Mouse (Mus musculus) heart, postnatal 0 days (tissue): ENCODE data around the gene Elmsan1. TPM values are rescaled to one million over a fixed set of nuclear protein-coding genes. Genes with fewer than 3 reads are reported as not detected.

ENCODE experiments used
- ATAC-seq: fragments of 200-750 bp; cut with Nextera tagmentation; 2 replicates; pipeline ENCODE4 v1.8.0; 2017; ENCODE audit warnings: low read depth, moderate number of reproducible peaks, moderate library complexity; ENCODE audit not compliant: insufficient read depth
- DNase-seq: peaks from one replicate; pipeline ENCODE4 v3.0.0-alpha.2; 2016; ENCODE audit warnings: low spot score
- H3K27ac ChIP-seq: fragments of 300-500 bp; sonication (generic); 2 replicates; pipeline ENCODE4 v1.5.1; 2014; ENCODE audit warnings: low read depth, mild to moderate bottlenecking
- H3K27me3 ChIP-seq: fragments of 300-500 bp; sonication (generic); 2 replicates; pipeline ENCODE4 v1.6.1; 2014; ENCODE audit warnings: low read length, mixed read lengths; ENCODE audit not compliant: control insufficient read depth, insufficient read depth
- H3K36me3 ChIP-seq: fragments of 300-500 bp; sonication (generic); replicated peaks from 2 replicates; pipeline ENCODE4 v1.6.1; 2014; ENCODE audit warnings: low read length, mixed read lengths; ENCODE audit not compliant: control insufficient read depth, insufficient read depth
- H3K4me1 ChIP-seq: fragments of 300-500 bp; sonication (generic); 2 replicates; pipeline ENCODE4 v1.6.1; 2014; ENCODE audit warnings: antibody characterized with exemption; ENCODE audit not compliant: control insufficient read depth, insufficient read depth
- H3K4me2 ChIP-seq: fragments of 300-500 bp; sonication (generic); 2 replicates; pipeline ENCODE4 v1.6.1; 2014; ENCODE audit warnings: low read depth, mild to moderate bottlenecking, low read length, moderate library complexity
- H3K4me3 ChIP-seq: fragments of 300-500 bp; sonication (generic); 2 replicates; pipeline ENCODE4 v1.5.1; 2014; ENCODE audit warnings: low read depth, low read length
- H3K9ac ChIP-seq: fragments of 300-500 bp; sonication (generic); replicated peaks from 2 replicates; pipeline ENCODE4 v1.6.1; 2014; ENCODE audit warnings: low read depth, low read length, mixed read lengths
- H3K9me3 ChIP-seq: fragments of 300-500 bp; sonication (generic); replicated peaks from 2 replicates; pipeline ENCODE4 v1.6.1; 2016; ENCODE audit warnings: low read length; ENCODE audit not compliant: control insufficient read depth
- CTCF ChIP-seq: IDR thresholded peaks from 2 replicates; pipeline ENCODE4 v1.5.1; 2016; ENCODE audit warnings: antibody characterized with exemption, control low read depth, low read depth
- EP300 ChIP-seq: IDR thresholded peaks from 2 replicates; pipeline ENCODE4 v1.6.1; 2016; ENCODE audit warnings: antibody characterized with exemption, low read depth
- WGBS: fragments of 180-500 bp; shearing (Covaris S2); extraction: QIAGEN DNeasy Blood & Tissue Kit; methylation state at CpG from one replicate; pipeline ENCODE4 v1.1.7; 2014; 5-methylcytosine and 5-hydroxymethylcytosine counted together
- polyA plus RNA-seq: library from polyadenylated mRNA; unstranded; fragments of >200 nt; fragmentation: Nextera tagmentation; extraction: Ambion mirVana; gene quantifications from 2 replicates; pipeline ENCODE4 v1.2.1, GENCODE M21; 2015
- total RNA-seq: library from RNA; depleted of rRNA; stranded (reverse); fragments of >200 nt; gene quantifications from 2 replicates; pipeline ENCODE4 v1.2.3, GENCODE M21; 2014; ENCODE audit warnings: low replicate concordance; rRNA removed

The Elmsan1 gene
- total and polyA plus RNA-seq, 2 experiments from 2014 or later = 3.6 to 13.5 TPM

DNA sequence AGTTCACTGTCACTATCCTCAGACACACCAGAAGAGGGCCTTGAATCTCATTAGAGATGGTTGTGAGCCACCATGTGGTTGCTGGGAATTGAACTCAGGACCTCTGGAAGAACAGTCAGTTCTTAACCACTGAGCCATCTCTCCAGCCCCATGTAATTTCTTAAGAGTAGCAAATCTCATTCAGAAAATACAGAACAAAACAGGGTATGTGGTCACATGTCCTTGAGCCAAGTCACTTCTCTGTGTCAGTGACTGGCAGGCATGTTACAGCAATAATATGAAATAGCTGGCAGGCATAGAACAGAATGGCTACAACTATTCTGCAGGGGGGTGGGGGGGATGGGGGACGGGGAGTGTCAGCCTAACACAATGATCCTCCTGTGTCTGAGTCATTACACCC lies 118.6 kb downstream of the Elmsan1 start:
- H3K4me2 ChIP-seq = peak overlapping the region; percentile 79; the same call in 1 of the 2 replicates
- no peak overlapping the region for H3K9ac ChIP-seq
- 0 out of 2 replicates have a peak overlapping the region, but pooled peaks have one; percentile 57 for H3K4me3 ChIP-seq
- DNase-seq (no peak), ATAC-seq (no peak)
- no peak for TF ChIP-seq EP300
- TF ChIP-seq CTCF = no peak
- H3K36me3 ChIP-seq = no peaks in the 10 kb centered on the region
- H3K27ac ChIP-seq = no peak overlapping the region
- H3K27me3 ChIP-seq = no peaks in the 10 kb centered on the region
- 87% methylated on average over 1 of the region's 1 CpGs for WGBS
- no peaks in the 10 kb centered on the region for H3K4me1 ChIP-seq
- H3K9me3 ChIP-seq = no peaks in the 10 kb centered on the region

DNA sequence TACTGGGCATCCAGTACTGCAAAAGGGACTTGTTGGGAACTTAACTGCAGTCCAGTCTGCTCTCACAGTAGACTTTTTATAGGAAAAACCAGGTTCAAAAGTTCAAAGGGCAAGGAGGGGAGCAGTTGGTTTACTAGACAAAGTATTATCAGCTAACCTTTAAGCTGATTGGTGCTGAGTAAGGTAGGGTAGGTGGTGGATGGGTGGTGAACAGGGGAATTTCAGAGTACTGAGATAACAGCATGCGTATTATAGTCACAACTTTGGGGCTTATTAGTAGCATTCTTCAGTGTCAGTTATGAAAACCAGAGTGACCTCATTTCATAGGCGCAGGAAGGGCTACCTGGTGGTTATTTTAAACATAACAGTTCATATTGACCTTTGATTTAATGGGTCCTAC lies 119.1 kb downstream of the Elmsan1 start:
- Histone ChIP-seq H3K9me3 (no peaks in the 10 kb centered on the region), H3K4me2 (no peak overlapping the region), H3K36me3 (no peaks in the 10 kb centered on the region), H3K4me1 (no peaks in the 10 kb centered on the region), H3K27me3 (no peaks in the 10 kb centered on the region), H3K27ac (no peak overlapping the region), H3K4me3 (no peak overlapping the region), H3K9ac (no peak overlapping the region)
- 100% methylated on average over 2 of the region's 2 CpGs for WGBS
- TF ChIP-seq CTCF = no peak
- TF ChIP-seq EP300 = no peak
- no peak for ATAC-seq
- DNase-seq = no peak

Other genes with a start within 250 kb of the Elmsan1 start
- not detected in 2 replicates for gene Heatr4, start 234.0 kb downstream of the Elmsan1 start, total RNA-seq
- 0.04 TPM in 1 of 2 replicates, not detected in the other for gene Heatr4, start 234.0 kb downstream of the Elmsan1 start, polyA plus RNA-seq
- 158 and 228 TPM in 2 replicates for gene Acot2, start 231.0 kb downstream of the Elmsan1 start, total RNA-seq
- 300 and 309 TPM in 2 replicates for gene Acot2, start 231.0 kb downstream of the Elmsan1 start, polyA plus RNA-seq
- 71.5 and 122 TPM in 2 replicates for gene Acot1, start 209.4 kb downstream of the Elmsan1 start, total RNA-seq
- gene Acot1, start 209.4 kb downstream of the Elmsan1 start, polyA plus RNA-seq = 137 and 142 TPM in 2 replicates
- 0.31 and 18.2 TPM in 2 replicates for gene Acot4, start 180.5 kb downstream of the Elmsan1 start, total RNA-seq
- 0.55 and 0.60 TPM in 2 replicates for gene Acot4, start 180.5 kb downstream of the Elmsan1 start, polyA plus RNA-seq
- not detected in 2 replicates for gene Gm49366, start 179.9 kb downstream of the Elmsan1 start, total RNA-seq
- gene Gm49366, start 179.9 kb downstream of the Elmsan1 start, polyA plus RNA-seq = not detected in 2 replicates
- 0.31 and 0.54 TPM in 2 replicates for gene Acot3, start 166.7 kb downstream of the Elmsan1 start, total RNA-seq
- gene Acot3, start 166.7 kb downstream of the Elmsan1 start, polyA plus RNA-seq = 1.8 and 2.1 TPM in 2 replicates
- not detected in 2 replicates for gene Acot5, start 149.6 kb downstream of the Elmsan1 start, total RNA-seq
- not detected in 2 replicates for gene Acot5, start 149.6 kb downstream of the Elmsan1 start, polyA plus RNA-seq
- 1.8 and 5.8 TPM in 2 replicates for gene Acot6, start 118.2 kb downstream of the Elmsan1 start, total RNA-seq
- 1.1 and 1.2 TPM in 2 replicates for gene Acot6, start 118.2 kb downstream of the Elmsan1 start, polyA plus RNA-seq
- 2.0 and 2.3 TPM in 2 replicates for gene Dnal1, start 104.5 kb downstream of the Elmsan1 start, total RNA-seq
- 2.6 and 2.7 TPM in 2 replicates for gene Dnal1, start 104.5 kb downstream of the Elmsan1 start, polyA plus RNA-seq
- gene Pnma1, start 70.4 kb downstream of the Elmsan1 start, total RNA-seq = 1.5 TPM in 1 of 2 replicates, not detected in the other
- gene Pnma1, start 70.4 kb downstream of the Elmsan1 start, polyA plus RNA-seq = 0.31 and 0.45 TPM in 2 replicates
- gene Ptgr2, start 66.4 kb upstream of the Elmsan1 start, total RNA-seq = 104 and 105 TPM in 2 replicates
- gene Ptgr2, start 66.4 kb upstream of the Elmsan1 start, polyA plus RNA-seq = 141 and 154 TPM in 2 replicates
- gene Zfp410, start 98.0 kb upstream of the Elmsan1 start, total RNA-seq = 36.9 and 37.7 TPM in 2 replicates
- 36.3 and 38.5 TPM in 2 replicates for gene Zfp410, start 98.0 kb upstream of the Elmsan1 start, polyA plus RNA-seq
- 271 and 278 TPM in 2 replicates for gene Coq6, start 142.8 kb upstream of the Elmsan1 start, total RNA-seq
- 102 and 105 TPM in 2 replicates for gene Coq6, start 142.8 kb upstream of the Elmsan1 start, polyA plus RNA-seq
- 3.4 and 4.0 TPM in 2 replicates for gene Fam161b, start 143.0 kb upstream of the Elmsan1 start, total RNA-seq
- 5.6 and 6.0 TPM in 2 replicates for gene Fam161b, start 143.0 kb upstream of the Elmsan1 start, polyA plus RNA-seq
- gene Entpd5, start 190.1 kb upstream of the Elmsan1 start, total RNA-seq = 37.6 and 59.8 TPM in 2 replicates
- gene Entpd5, start 190.1 kb upstream of the Elmsan1 start, polyA plus RNA-seq = 37.5 and 40.5 TPM in 2 replicates
- 0.04 TPM in 1 of 2 replicates, not detected in the other for gene Bbof1, start 190.2 kb upstream of the Elmsan1 start, total RNA-seq
- 1.3 and 2.3 TPM in 2 replicates for gene Bbof1, start 190.2 kb upstream of the Elmsan1 start, polyA plus RNA-seq
- 9.4 and 14.1 TPM in 2 replicates for gene Rnf113a2, start 198.3 kb upstream of the Elmsan1 start, total RNA-seq
- 20.9 and 22.1 TPM in 2 replicates for gene Rnf113a2, start 198.3 kb upstream of the Elmsan1 start, polyA plus RNA-seq
- gene Aldh6a1, start 232.1 kb upstream of the Elmsan1 start, total RNA-seq = 80.0 and 80.1 TPM in 2 replicates
- gene Aldh6a1, start 232.1 kb upstream of the Elmsan1 start, polyA plus RNA-seq = 71.9 and 74.9 TPM in 2 replicates
- gene Lin52, start 232.5 kb upstream of the Elmsan1 start, total RNA-seq = 11.1 and 23.7 TPM in 2 replicates
- gene Lin52, start 232.5 kb upstream of the Elmsan1 start, polyA plus RNA-seq = 12.4 and 14.3 TPM in 2 replicates